25 mouse cellular contexts compared by ENCODE assay signal in the genomic region with DNA sequence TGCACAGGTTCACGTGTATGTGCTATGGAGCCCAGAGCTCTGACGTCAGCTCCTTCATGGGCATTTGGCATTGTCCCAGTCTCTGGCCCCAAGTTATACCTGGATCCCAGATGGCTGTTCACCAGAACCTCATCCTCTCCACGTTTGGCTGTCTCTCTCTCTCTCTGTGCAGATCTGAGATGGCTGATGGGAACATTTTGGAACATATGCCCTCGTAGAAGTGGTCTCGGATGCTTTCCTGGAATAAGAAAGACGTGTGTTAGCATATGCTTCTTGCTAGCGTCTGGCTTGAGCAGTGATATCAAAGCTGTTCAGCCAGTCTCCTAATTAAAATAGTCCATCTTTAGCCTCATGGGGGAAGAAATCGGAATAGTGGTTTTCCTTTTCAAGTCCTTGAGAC. TPM values are rescaled to one million over a fixed set of nuclear protein-coding genes. Genes with fewer than 3 reads are reported as not detected.
DNase-seq lines count a peak whose midpoint lies in the region; ATAC-seq and TF ChIP-seq lines count a peak whose summit lies in the region.
"Had no signal": no experiment of that assay in that cellular context is flagged by ENCODE, and none has a peak within 500 bp of the region (broad histone marks: within the 10 kb centered on the region; RNA-seq: fewer than 3 reads in every experiment).

No protein-coding gene starts in this region.

- no peak for ATAC-seq in forebrain, embryonic 14.5 days
- ATAC-seq in forebrain, embryonic 11.5 days (replicated peaks; ENCODE audit: low FRiP score) = no peak
- no peak; the same call in 1 of the 2 replicates for ATAC-seq in lung, postnatal 0 days
- ATAC-seq: inflammation-experienced regulatory T-cells, adult 6 months; Patski had no signal

- H3K4me3 ChIP-seq in forebrain, embryonic 14.5 days (ENCODE audit: low read depth, low read length) = no peak overlapping the region
- H3K4me3 ChIP-seq in forebrain, embryonic 11.5 days (ENCODE audit: low read depth, low read length) = no peak overlapping the region
- H3K4me3 ChIP-seq in layer of hippocampus, adult 2 months = no peak overlapping the region
- H3K4me3 ChIP-seq in lung, postnatal 0 days (ENCODE audit: low read depth, low read length) = no peak overlapping the region
- H3K4me3 ChIP-seq: embryonic facial prominence, embryonic 12.5 days; hindbrain, embryonic 10.5 days; hindbrain, embryonic 15.5 days; limb, embryonic 12.5 days had no signal

- DNase-seq in forebrain, embryonic 14.5 days (ENCODE audit: low spot score) = peak; percentile 23
- no peak for DNase-seq in forebrain, embryonic 11.5 days (ENCODE audit: low spot score)
- peak in 1 of 2 experiments; percentile 51 for DNase-seq in layer of hippocampus, adult 2 months (ENCODE audit: low spot score in 2 of 2)
- no peak for DNase-seq in layer of hippocampus, adult 9-10 months (ENCODE audit: low spot score)
- DNase-seq in lung, postnatal 36 days = peak; percentile 12
- no peak for DNase-seq in lung, postnatal 0 days (ENCODE audit: low spot score)
- DNase-seq in testis, postnatal 10 days (ENCODE audit: low spot score) = no peak
- DNase-seq: adrenal gland, postnatal 10 days; embryo, embryonic 11 days; gastrocnemius, postnatal 14 days; heart, postnatal 14 days; kidney, adult 11 months; kidney, postnatal 14 days; midbrain, embryonic 14.5 days; right cerebral cortex, postnatal 4 days; thymus, adult 2 months; thymus, postnatal 36 days had no signal

- H3K36me3 ChIP-seq in forebrain, embryonic 14.5 days (ENCODE audit: control insufficient read depth, insufficient read depth, low read length) = no peaks in the 10 kb centered on the region
- H3K36me3 ChIP-seq in forebrain, embryonic 11.5 days (ENCODE audit: control insufficient read depth, insufficient read depth, low read length) = no peaks in the 10 kb centered on the region
- no peaks in the 10 kb centered on the region for H3K36me3 ChIP-seq in lung, postnatal 0 days (ENCODE audit: insufficient read depth, low read length)
- H3K36me3 ChIP-seq: embryonic facial prominence, embryonic 12.5 days; hindbrain, embryonic 10.5 days; hindbrain, embryonic 15.5 days; limb, embryonic 12.5 days had no signal

- WGBS in forebrain, embryonic 14.5 days = 78% methylated on average over 8 of the region's 8 CpGs
- 85% methylated on average over 8 of the region's 8 CpGs for WGBS in forebrain, embryonic 11.5 days
- WGBS in lung, postnatal 0 days = 71% methylated on average over 8 of the region's 8 CpGs

- H3K4me1 ChIP-seq in forebrain, embryonic 14.5 days (ENCODE audit: control insufficient read depth, insufficient read depth, low read length) = no peaks in the 10 kb centered on the region
- H3K4me1 ChIP-seq in forebrain, embryonic 11.5 days (replicated peaks; ENCODE audit: control insufficient read depth, insufficient read depth, low read length) = no peaks in the 10 kb centered on the region
- no peaks in the 10 kb centered on the region for H3K4me1 ChIP-seq in lung, postnatal 0 days (ENCODE audit: insufficient read depth, low read depth, low read length)
- H3K4me1 ChIP-seq: hindbrain, embryonic 15.5 days had no signal

- H3K27me3 ChIP-seq in forebrain, embryonic 14.5 days (replicated peaks; ENCODE audit: control insufficient read depth, insufficient read depth, low read length) = no peaks in the 10 kb centered on the region
- H3K27me3 ChIP-seq in forebrain, embryonic 11.5 days (ENCODE audit: control insufficient read depth, insufficient read depth, low read length) = no peaks in the 10 kb centered on the region
- no peaks in the 10 kb centered on the region for H3K27me3 ChIP-seq in lung, postnatal 0 days (replicated peaks; ENCODE audit: insufficient read depth, low read length)
- H3K27me3 ChIP-seq: hindbrain, embryonic 15.5 days; Patski had no signal

- H3K4me2 ChIP-seq in forebrain, embryonic 14.5 days (ENCODE audit: low read length) = no peak overlapping the region
- H3K4me2 ChIP-seq in forebrain, embryonic 11.5 days (ENCODE audit: low read depth, low read length, severe bottlenecking) = no peak overlapping the region
- no peak overlapping the region for H3K4me2 ChIP-seq in lung, postnatal 0 days (replicated peaks; ENCODE audit: low read depth, low read length)
- H3K4me2 ChIP-seq: embryonic facial prominence, embryonic 12.5 days; hindbrain, embryonic 15.5 days; limb, embryonic 12.5 days; liver, embryonic 11.5 days had no signal

- no peaks in the 10 kb centered on the region for H3K9me3 ChIP-seq in forebrain, embryonic 14.5 days (replicated peaks; ENCODE audit: control insufficient read depth, low read length)
- H3K9me3 ChIP-seq in forebrain, embryonic 11.5 days (ENCODE audit: control insufficient read depth, low read length) = no peaks in the 10 kb centered on the region
- H3K9me3 ChIP-seq in lung, postnatal 0 days (ENCODE audit: low read length) = no peaks in the 10 kb centered on the region
- H3K9me3 ChIP-seq: embryonic facial prominence, embryonic 12.5 days; hindbrain, embryonic 10.5 days; hindbrain, embryonic 15.5 days; limb, embryonic 12.5 days had no signal

- no peak for TF ChIP-seq EP300 in lung, postnatal 0 days (IDR thresholded peaks at IDR 0.05)

- no peak overlapping the region for H3K9ac ChIP-seq in forebrain, embryonic 14.5 days (ENCODE audit: low read length)
- no peak overlapping the region for H3K9ac ChIP-seq in forebrain, embryonic 11.5 days (ENCODE audit: low read length)
- no peak overlapping the region for H3K9ac ChIP-seq in lung, postnatal 0 days (replicated peaks; ENCODE audit: low read depth)
- H3K9ac ChIP-seq: embryonic facial prominence, embryonic 12.5 days; hindbrain, embryonic 15.5 days; limb, embryonic 12.5 days had no signal

- TF ChIP-seq CTCF in layer of hippocampus, adult 2 months (conservative IDR thresholded peaks at IDR 0.05) = no peak
- no peak for TF ChIP-seq CTCF in lung, postnatal 0 days (IDR thresholded peaks at IDR 0.05)

- no peak overlapping the region for H3K27ac ChIP-seq in forebrain, embryonic 14.5 days (ENCODE audit: low read depth, low read length)
- no peak overlapping the region for H3K27ac ChIP-seq in forebrain, embryonic 11.5 days (ENCODE audit: low read depth, low read length)
- H3K27ac ChIP-seq in layer of hippocampus, adult 2 months = 0 out of 2 replicates have a peak overlapping the region, but pooled peaks have one; percentile 18
- no peak overlapping the region for H3K27ac ChIP-seq in lung, postnatal 0 days (ENCODE audit: low read length)
- H3K27ac ChIP-seq: embryonic facial prominence, embryonic 12.5 days; hindbrain, embryonic 10.5 days; hindbrain, embryonic 15.5 days; limb, embryonic 12.5 days; stomach, postnatal 0 days had no signal

RNA-seq across cellular contexts. Expression of a gene that starts 30.9 kb away (rescaled TPM):
- 341 and 533 TPM in 2 replicates for polyA plus RNA-seq in forebrain, embryonic 14.5 days (2014; fragmentation: Nextera tagmentation; extraction: Ambion mirVana)
- 441 and 442 TPM in 2 replicates for polyA plus RNA-seq in forebrain, embryonic 11.5 days (2014; fragmentation: Nextera tagmentation; extraction: Ambion mirVana)
- total RNA-seq in layer of hippocampus, adult 2 months (2021) = 100 to 1,000 TPM; 538 to 549 TPM
- 379 and 423 TPM in 2 replicates for polyA plus RNA-seq in lung, postnatal 0 days (2015; fragmentation: Nextera tagmentation; extraction: Ambion mirVana)

Comparison
In these comparisons a context has a peak if more than half of its experiments do, and no peak if none do; other contexts are left out.
1. DNase-seq: peak in forebrain, embryonic 14.5 days (single experiment) and lung, postnatal 36 days (single experiment); none in forebrain, embryonic 11.5 days (single experiment), layer of hippocampus, adult 9-10 months (single experiment), lung, postnatal 0 days (single experiment) and testis, postnatal 10 days (single experiment).